Mouse (Mus musculus) erythroblast, embryonic 14.5 days (primary cell): ENCODE results near the gene Fam25c.

ENCODE experiments used
- GATA1 ChIP-seq: IDR thresholded peaks from 2 replicates; pipeline ENCODE4 v1.6.1; 2012; ENCODE audit warnings: low read length, inconsistent platforms, mixed read lengths
- TAL1 ChIP-seq: IDR thresholded peaks from 3 replicates; pipeline ENCODE4 v1.6.1; 2012; ENCODE audit warnings: low read length, inconsistent platforms, mixed read lengths

GRCm38 (mm10) chr14:34360251-34360650, 5.0 kb upstream of the Fam25c start:
- TF ChIP-seq TAL1 (no peak), GATA1 (no peak)
